Mouse (Mus musculus) heart, postnatal 0 days (tissue): Measurements from ENCODE around the gene Ak6. TPM values are rescaled to one million over a fixed set of nuclear protein-coding genes. Genes with fewer than 3 reads are reported as not detected.

Experiments used
- ATAC-seq: fragments of 200-750 bp; cut with Nextera tagmentation; 2 replicates; pipeline ENCODE4 v1.8.0; 2017; ENCODE audit warnings: low read depth, moderate number of reproducible peaks, moderate library complexity; ENCODE audit not compliant: insufficient read depth
- DNase-seq: peaks from one replicate; pipeline ENCODE4 v3.0.0-alpha.2; 2016; ENCODE audit warnings: low spot score
- H3K27ac ChIP-seq: fragments of 300-500 bp; sonication (generic); 2 replicates; pipeline ENCODE4 v1.5.1; 2014; ENCODE audit warnings: low read depth, mild to moderate bottlenecking
- H3K27me3 ChIP-seq: fragments of 300-500 bp; sonication (generic); 2 replicates; pipeline ENCODE4 v1.6.1; 2014; ENCODE audit warnings: low read length, mixed read lengths; ENCODE audit not compliant: control insufficient read depth, insufficient read depth
- H3K36me3 ChIP-seq: fragments of 300-500 bp; sonication (generic); replicated peaks from 2 replicates; pipeline ENCODE4 v1.6.1; 2014; ENCODE audit warnings: low read length, mixed read lengths; ENCODE audit not compliant: control insufficient read depth, insufficient read depth
- H3K4me1 ChIP-seq: fragments of 300-500 bp; sonication (generic); 2 replicates; pipeline ENCODE4 v1.6.1; 2014; ENCODE audit warnings: antibody characterized with exemption; ENCODE audit not compliant: control insufficient read depth, insufficient read depth
- H3K4me2 ChIP-seq: fragments of 300-500 bp; sonication (generic); 2 replicates; pipeline ENCODE4 v1.6.1; 2014; ENCODE audit warnings: low read depth, mild to moderate bottlenecking, low read length, moderate library complexity
- H3K4me3 ChIP-seq: fragments of 300-500 bp; sonication (generic); 2 replicates; pipeline ENCODE4 v1.5.1; 2014; ENCODE audit warnings: low read depth, low read length
- H3K9ac ChIP-seq: fragments of 300-500 bp; sonication (generic); replicated peaks from 2 replicates; pipeline ENCODE4 v1.6.1; 2014; ENCODE audit warnings: low read depth, low read length, mixed read lengths
- H3K9me3 ChIP-seq: fragments of 300-500 bp; sonication (generic); replicated peaks from 2 replicates; pipeline ENCODE4 v1.6.1; 2016; ENCODE audit warnings: low read length; ENCODE audit not compliant: control insufficient read depth
- CTCF ChIP-seq: IDR thresholded peaks from 2 replicates; pipeline ENCODE4 v1.5.1; 2016; ENCODE audit warnings: antibody characterized with exemption, control low read depth, low read depth
- EP300 ChIP-seq: IDR thresholded peaks from 2 replicates; pipeline ENCODE4 v1.6.1; 2016; ENCODE audit warnings: antibody characterized with exemption, low read depth
- WGBS: fragments of 180-500 bp; shearing (Covaris S2); extraction: QIAGEN DNeasy Blood & Tissue Kit; methylation state at CpG from one replicate; pipeline ENCODE4 v1.1.7; 2014; 5-methylcytosine and 5-hydroxymethylcytosine counted together
- polyA plus RNA-seq: library from polyadenylated mRNA; unstranded; fragments of >200 nt; fragmentation: Nextera tagmentation; extraction: Ambion mirVana; gene quantifications from 2 replicates; pipeline ENCODE4 v1.2.1, GENCODE M21; 2015
- total RNA-seq: library from RNA; depleted of rRNA; stranded (reverse); fragments of >200 nt; gene quantifications from 2 replicates; pipeline ENCODE4 v1.2.3, GENCODE M21; 2014; ENCODE audit warnings: low replicate concordance

Gene Ak6
- total and polyA plus RNA-seq, 2 experiments from 2014 or later = 122 to 219 TPM

- Histone ChIP-seq H3K9ac (no peak overlapping the region), H3K27me3 (no peaks in the 10 kb centered on the region), H3K4me2 (no peak overlapping the region), H3K27ac (no peak overlapping the region), H3K4me1 (no peaks in the 10 kb centered on the region), H3K4me3 (no peak overlapping the region), H3K36me3 (peaks cover 33% of the 10 kb centered on the region), H3K9me3 (no peaks in the 10 kb centered on the region)
- TF ChIP-seq EP300 = no peak
- TF ChIP-seq CTCF = no peak
- 83% methylated on average over 13 of the region's 13 CpGs for WGBS
- ATAC-seq (no peak), DNase-seq (no peak)
These were observed 33.2 kb upstream of the Ak6 start for GRCm38 (mm10) chr13:100617583-100617982.

GRCm38 (mm10) chr13:100622241-100622640 is 28.5 kb upstream of the Ak6 start:
- Histone ChIP-seq H3K4me3 (no peak overlapping the region), H3K9me3 (no peaks in the 10 kb centered on the region), H3K9ac (no peak overlapping the region), H3K4me2 (no peak overlapping the region), H3K4me1 (no peaks in the 10 kb centered on the region), H3K27ac (no peak overlapping the region), H3K27me3 (no peaks in the 10 kb centered on the region), H3K36me3 (peaks cover 68% of the 10 kb centered on the region)
- TF ChIP-seq CTCF (no peak), EP300 (no peak)
- 81% methylated on average over 4 of the region's 4 CpGs for WGBS
- no peak for ATAC-seq
- DNase-seq = no peak

GRCm38 (mm10) chr13:100634106-100634691 is 16.6 kb upstream of the Ak6 start:
- ATAC-seq (no peak), DNase-seq (no peak)
- H3K4me2 ChIP-seq = no peak overlapping the region
- WGBS = 67% methylated on average over 3 of the region's 3 CpGs
- no peak overlapping the region for H3K4me3 ChIP-seq
- H3K36me3 ChIP-seq = peaks cover 75% of the 10 kb centered on the region
- H3K27ac ChIP-seq = no peak overlapping the region
- H3K27me3 ChIP-seq = no peaks in the 10 kb centered on the region
- TF ChIP-seq EP300 = no peak
- TF ChIP-seq CTCF = no peak
- no peak overlapping the region for H3K9ac ChIP-seq
- no peaks in the 10 kb centered on the region for H3K4me1 ChIP-seq
- no peaks in the 10 kb centered on the region for H3K9me3 ChIP-seq

- TF ChIP-seq EP300 (no peak), CTCF (no peak)
- WGBS = 88% methylated on average over 4 of the region's 4 CpGs
- Histone ChIP-seq H3K9ac (no peak overlapping the region), H3K4me1 (no peaks in the 10 kb centered on the region), H3K36me3 (peaks cover 67% of the 10 kb centered on the region), H3K4me3 (no peak overlapping the region), H3K9me3 (no peaks in the 10 kb centered on the region), H3K4me2 (no peak overlapping the region), H3K27ac (no peak overlapping the region), H3K27me3 (no peaks in the 10 kb centered on the region)
- DNase-seq (no peak), ATAC-seq (no peak)
These were observed 8.1 kb upstream of the Ak6 start for GRCm38 (mm10) chr13:100642471-100643209.

- TF ChIP-seq CTCF (no peak), EP300 (no peak)
- WGBS = 91% methylated on average over 8 of the region's 8 CpGs
- Histone ChIP-seq H3K36me3 (peaks cover 23% of the 10 kb centered on the region), H3K27me3 (no peaks in the 10 kb centered on the region), H3K9ac (no peak overlapping the region), H3K4me2 (no peak overlapping the region), H3K4me3 (no peak overlapping the region), H3K9me3 (no peaks in the 10 kb centered on the region), H3K27ac (no peak overlapping the region), H3K4me1 (peaks cover 6% of the 10 kb centered on the region)
- DNase-seq (no peak), ATAC-seq (no peak)
These were observed 2.6 kb upstream of the Ak6 start for GRCm38 (mm10) chr13:100648223-100648622.
